Mouse (Mus musculus) kidney, adult 2 months (tissue): ENCODE measurements around the gene Slc35b3.

Experiments used
- CTCF ChIP-seq: fragments of 200-500 bp; conservative IDR thresholded peaks from 2 replicates; pipeline ENCODE4 v1.5.1; 2011; ENCODE audit warnings: low read depth, mild to moderate bottlenecking, control low read depth, low read length, moderate library complexity, mixed read lengths; ENCODE audit not compliant: insufficient read depth, insufficient read length
- POLR2A ChIP-seq: fragments of 200-500 bp; IDR thresholded peaks from one replicate; pipeline ENCODE4 v1.6.1; 2011; ENCODE audit warnings: low read depth, low read length, control low read depth

GRCm38 (mm10) chr13:38998958-38999357 is 38.3 kb upstream of the Slc35b3 start:
- TF ChIP-seq CTCF (no peak), POLR2A (no peak)
